Mouse (Mus musculus) adrenal gland, adult 10 weeks (tissue): Measurements from ENCODE around the gene Klhl8. TPM values are rescaled to one million over a fixed set of nuclear protein-coding genes. Genes with fewer than 3 reads are reported as not detected.

ENCODE experiments used
- polyA plus RNA-seq: library from polyadenylated mRNA; stranded (reverse); fragments of 350-450 nt; fragmentation: Illumina TruSeq; extraction: RNeasy Lipid Tissue Mini Kit (QIAGEN cat#74804); gene quantifications from one replicate; pipeline ENCODE4 v1.2.3, GENCODE M21; 2014; ENCODE audit warnings: low read depth, low replicate concordance

The Klhl8 gene
- polyA plus RNA-seq = 11.5 TPM

GRCm38 (mm10) chr5:103910748-103911409, at the start of gene Klhl8:
TSS of gene Klhl8 (minus strand) at chr5:103911259.

Other genes starting within 250 kb of the Klhl8 start
- 19.5 TPM for gene Aff1, start 218.9 kb downstream of the Klhl8 start, polyA plus RNA-seq
- not detected for gene Hsd17b13, start 66.2 kb upstream of the Klhl8 start, polyA plus RNA-seq
- gene Hsd17b11, start 110.7 kb upstream of the Klhl8 start, polyA plus RNA-seq = 71.8 TPM
- gene Nudt9, start 135.0 kb upstream of the Klhl8 start, polyA plus RNA-seq = 13.8 TPM
- not detected for gene Gm17660, start 166.3 kb upstream of the Klhl8 start, polyA plus RNA-seq
- gene Sparcl1, start 202.5 kb upstream of the Klhl8 start, polyA plus RNA-seq = 92.0 TPM